Mouse (Mus musculus): ENCODE data around the gene Krtap10-4. TPM values are rescaled to one million over a fixed set of nuclear protein-coding genes. Genes with fewer than 3 reads are reported as not detected.

Krtap10-4 gene
- total and polyA plus RNA-seq, 2 experiments = not detected

GRCm38 (mm10) chr10:77819203-77819602, 7.7 kb downstream of the Krtap10-4 start:
- no peaks in the 10 kb centered on the region for H3K36me3 ChIP-seq (ENCODE audit: control insufficient read depth, insufficient read depth, low read length)
- H3K27me3 ChIP-seq (ENCODE audit: control insufficient read depth, insufficient read depth, low read length) = no peaks in the 10 kb centered on the region
- H3K4me1 ChIP-seq (ENCODE audit: control insufficient read depth, insufficient read depth, low read length) = no peaks in the 10 kb centered on the region
- H3K4me3 ChIP-seq (ENCODE audit: insufficient read depth, low read depth, low read length) = no peak overlapping the region
- WGBS = 55% methylated on average over 4 of the region's 4 CpGs
- no peak for DNase-seq (ENCODE audit: extremely low read depth, low read depth, low spot score)
- TF ChIP-seq POLR2A (IDR thresholded peaks at IDR 0.05; ENCODE audit: extremely low read depth, insufficient read depth, low read length) (no peak), CTCF (IDR thresholded peaks at IDR 0.05; ENCODE audit: low read depth, low read length) (no peak)
- H3K9ac ChIP-seq (ENCODE audit: low read depth, low read length) = no peak overlapping the region
- H3K27ac ChIP-seq (replicated peaks; ENCODE audit: insufficient read depth, low read depth, low read length) = no peak overlapping the region
- no peaks in the 10 kb centered on the region for H3K79me2 ChIP-seq (ENCODE audit: control insufficient read depth, insufficient read depth, low read length)

DNA sequence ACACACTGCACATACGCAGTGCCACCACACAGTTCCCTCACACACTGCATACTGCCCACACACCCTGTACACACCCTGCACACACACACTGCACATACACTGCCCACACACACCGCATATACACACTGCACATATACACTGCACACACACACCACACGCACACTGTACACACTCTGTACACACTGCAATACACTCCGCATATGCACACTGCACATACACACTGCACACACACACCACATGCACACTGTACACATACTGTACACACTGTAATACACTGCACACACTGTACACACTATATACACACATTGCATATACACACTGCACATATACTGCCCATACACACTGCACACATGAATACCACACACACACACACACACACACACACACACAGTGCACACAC, 8.4 kb downstream of the Krtap10-4 start:
- WGBS = 98% methylated on average over 4 of the region's 4 CpGs
- no peak for DNase-seq (ENCODE audit: extremely low read depth, low read depth, low spot score)

DNA sequence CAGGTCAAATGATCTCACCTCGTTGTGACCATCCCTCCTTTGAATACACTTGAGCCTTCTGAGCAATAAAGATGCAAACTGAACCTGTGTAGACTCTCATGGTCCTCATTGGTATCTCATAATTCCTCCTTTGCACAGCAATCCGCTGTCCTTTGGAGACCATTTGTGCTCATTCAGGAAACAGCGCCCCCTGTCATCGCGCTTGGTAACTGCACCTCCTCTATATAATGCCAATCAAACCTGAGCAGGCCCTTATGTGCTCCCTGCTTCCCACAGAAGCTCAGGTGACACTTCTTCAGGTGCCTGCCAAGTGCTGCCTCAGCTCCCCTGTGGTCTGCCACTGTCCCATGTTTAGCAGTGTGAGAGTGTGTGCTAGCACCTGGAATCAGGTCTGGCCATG, 11.4 kb downstream of the Krtap10-4 start:
- Histone ChIP-seq H3K27ac (replicated peaks; ENCODE audit: insufficient read depth, low read depth, low read length) (no peak overlapping the region), H3K4me1 (ENCODE audit: control insufficient read depth, insufficient read depth, low read length) (no peaks in the 10 kb centered on the region), H3K27me3 (ENCODE audit: control insufficient read depth, insufficient read depth, low read length) (no peaks in the 10 kb centered on the region), H3K36me3 (ENCODE audit: control insufficient read depth, insufficient read depth, low read length) (no peaks in the 10 kb centered on the region), H3K79me2 (ENCODE audit: control insufficient read depth, insufficient read depth, low read length) (no peaks in the 10 kb centered on the region), H3K9ac (ENCODE audit: low read depth, low read length) (no peak overlapping the region), H3K4me3 (ENCODE audit: insufficient read depth, low read depth, low read length) (no peak overlapping the region)
- WGBS = 30% methylated on average over 5 of the region's 5 CpGs
- TF ChIP-seq POLR2A (IDR thresholded peaks at IDR 0.05; ENCODE audit: extremely low read depth, insufficient read depth, low read length) = no peak
- TF ChIP-seq CTCF (IDR thresholded peaks at IDR 0.05; ENCODE audit: low read depth, low read length) = peak; percentile 63
- DNase-seq (ENCODE audit: extremely low read depth, low read depth, low spot score) = peak; percentile 7

More for the DNA sequence above, 8.4 kb downstream of the Krtap10-4 start:
- H3K79me2 ChIP-seq (ENCODE audit: control insufficient read depth, insufficient read depth, low read length) = no peaks in the 10 kb centered on the region
- no peaks in the 10 kb centered on the region for H3K36me3 ChIP-seq (ENCODE audit: control insufficient read depth, insufficient read depth, low read length)
- no peak overlapping the region for H3K4me3 ChIP-seq (ENCODE audit: insufficient read depth, low read depth, low read length)
- no peak overlapping the region for H3K9ac ChIP-seq (ENCODE audit: low read depth, low read length)
- no peak for TF ChIP-seq POLR2A (IDR thresholded peaks at IDR 0.05; ENCODE audit: extremely low read depth, insufficient read depth, low read length)
- TF ChIP-seq CTCF (IDR thresholded peaks at IDR 0.05; ENCODE audit: low read depth, low read length) = no peak
- no peaks in the 10 kb centered on the region for H3K4me1 ChIP-seq (ENCODE audit: control insufficient read depth, insufficient read depth, low read length)
- no peak overlapping the region for H3K27ac ChIP-seq (replicated peaks; ENCODE audit: insufficient read depth, low read depth, low read length)
- H3K27me3 ChIP-seq (ENCODE audit: control insufficient read depth, insufficient read depth, low read length) = no peaks in the 10 kb centered on the region

GRCm38 (mm10) chr10:77814382-77814781, 12.5 kb downstream of the Krtap10-4 start, which contains the start of gene Gm2696:
Gene Gm2696 (plus strand): TSS chr10:77814682.
- Histone ChIP-seq H3K4me3 (ENCODE audit: insufficient read depth, low read depth, low read length) (no peak within 1 kb of the TSS), H3K36me3 (ENCODE audit: control insufficient read depth, insufficient read depth, low read length) (no peaks in the 10 kb centered on the region), H3K4me1 (ENCODE audit: control insufficient read depth, insufficient read depth, low read length) (no peaks in the 10 kb centered on the region), H3K27me3 (ENCODE audit: control insufficient read depth, insufficient read depth, low read length) (no peaks in the 10 kb centered on the region), H3K79me2 (ENCODE audit: control insufficient read depth, insufficient read depth, low read length) (no peaks in the 10 kb centered on the region), H3K9ac (ENCODE audit: low read depth, low read length) (no peak within 1 kb of the TSS), H3K27ac (replicated peaks; ENCODE audit: insufficient read depth, low read depth, low read length) (no peak within 1 kb of the TSS)
- no peak for DNase-seq (ENCODE audit: extremely low read depth, low read depth, low spot score)
- TF ChIP-seq CTCF (IDR thresholded peaks at IDR 0.05; ENCODE audit: low read depth, low read length) = no peak
- TF ChIP-seq POLR2A (IDR thresholded peaks at IDR 0.05; ENCODE audit: extremely low read depth, insufficient read depth, low read length) = no peak
- 27% methylated on average over 4 of the region's 4 CpGs for WGBS

GRCm38 (mm10) chr10:77811743-77812142, 15.2 kb downstream of the Krtap10-4 start, which contains the start of gene Gm9507:
Gene Gm9507 (minus strand): TSS chr10:77811843.
- H3K36me3 ChIP-seq (ENCODE audit: control insufficient read depth, insufficient read depth, low read length) = no peaks in the 10 kb centered on the region
- H3K4me1 ChIP-seq (ENCODE audit: control insufficient read depth, insufficient read depth, low read length) = no peaks in the 10 kb centered on the region
- no peak within 1 kb of the TSS for H3K4me3 ChIP-seq (ENCODE audit: insufficient read depth, low read depth, low read length)
- no peak within 1 kb of the TSS for H3K27ac ChIP-seq (replicated peaks; ENCODE audit: insufficient read depth, low read depth, low read length)
- no peak within 1 kb of the TSS for H3K9ac ChIP-seq (ENCODE audit: low read depth, low read length)
- no peak for TF ChIP-seq POLR2A (IDR thresholded peaks at IDR 0.05; ENCODE audit: extremely low read depth, insufficient read depth, low read length)
- no peak for TF ChIP-seq CTCF (IDR thresholded peaks at IDR 0.05; ENCODE audit: low read depth, low read length)
- no peaks in the 10 kb centered on the region for H3K27me3 ChIP-seq (ENCODE audit: control insufficient read depth, insufficient read depth, low read length)
- H3K79me2 ChIP-seq (ENCODE audit: control insufficient read depth, insufficient read depth, low read length) = no peaks in the 10 kb centered on the region
- no peak for DNase-seq (ENCODE audit: extremely low read depth, low read depth, low spot score)
- WGBS = 67% methylated on average over 5 of the region's 5 CpGs

DNA sequence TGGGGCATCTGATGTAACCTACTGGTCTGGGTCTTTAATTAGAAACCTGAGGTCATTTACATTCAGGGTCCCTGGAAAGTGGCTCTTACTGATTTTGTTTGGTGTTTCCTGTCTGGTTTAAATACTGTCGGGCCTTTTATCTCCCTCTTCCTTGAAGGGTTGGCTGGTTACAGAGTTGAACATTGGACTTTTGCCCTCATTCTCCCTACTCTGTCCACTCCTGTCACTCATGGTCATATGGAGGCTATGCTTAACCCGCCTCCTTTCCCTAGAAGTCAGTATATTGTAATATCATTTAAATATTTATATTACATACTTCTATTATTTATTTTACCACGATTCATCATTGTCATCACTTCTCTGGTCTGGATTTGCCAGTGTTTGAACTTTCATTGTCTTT, 22.8 kb downstream of the Krtap10-4 start:
- Histone ChIP-seq H3K4me3 (ENCODE audit: insufficient read depth, low read depth, low read length) (no peak overlapping the region), H3K36me3 (ENCODE audit: control insufficient read depth, insufficient read depth, low read length) (no peaks in the 10 kb centered on the region), H3K9ac (ENCODE audit: low read depth, low read length) (no peak overlapping the region), H3K79me2 (ENCODE audit: control insufficient read depth, insufficient read depth, low read length) (no peaks in the 10 kb centered on the region), H3K27ac (replicated peaks; ENCODE audit: insufficient read depth, low read depth, low read length) (no peak overlapping the region), H3K4me1 (ENCODE audit: control insufficient read depth, insufficient read depth, low read length) (no peaks in the 10 kb centered on the region), H3K27me3 (ENCODE audit: control insufficient read depth, insufficient read depth, low read length) (no peaks in the 10 kb centered on the region)
- DNase-seq (ENCODE audit: extremely low read depth, low read depth, low spot score) = peak; percentile 15
- TF ChIP-seq CTCF (IDR thresholded peaks at IDR 0.05; ENCODE audit: low read depth, low read length) = no peak
- 49% methylated on average over 3 of the region's 3 CpGs for WGBS
